Mouse (Mus musculus) c-Kit-negative CD71-positive TER-119-positive erythroid progenitor cells, embryonic 14.5 days (primary cell): Measurements from ENCODE around the gene Dab1.

Experiments
- DNase-seq: peaks from one replicate; pipeline ENCODE4 v3.0.0-alpha.2; 2013; ENCODE audit warnings: low read depth, low spot score

Gene Dab1

DNA sequence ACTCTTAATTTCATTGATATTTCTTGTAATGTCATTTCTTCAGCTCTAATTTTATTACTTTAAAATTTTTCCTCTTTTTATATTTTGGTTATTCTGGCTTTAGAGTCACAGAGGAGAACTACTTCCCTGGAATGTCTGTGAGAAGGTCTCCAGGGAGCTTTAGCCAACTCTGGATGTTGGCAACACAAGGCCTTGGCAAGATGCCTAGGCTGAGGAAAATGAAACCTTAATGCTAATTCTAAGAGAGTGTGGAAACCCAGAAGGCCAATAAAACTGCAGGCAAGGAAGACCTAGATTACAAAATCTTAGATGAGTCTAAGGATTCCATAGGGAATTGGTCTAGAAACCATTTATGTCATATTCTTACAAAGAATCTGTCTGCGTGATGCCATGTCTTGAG, 458.6 kb downstream of the Dab1 start:
- DNase-seq: no peak

DNA sequence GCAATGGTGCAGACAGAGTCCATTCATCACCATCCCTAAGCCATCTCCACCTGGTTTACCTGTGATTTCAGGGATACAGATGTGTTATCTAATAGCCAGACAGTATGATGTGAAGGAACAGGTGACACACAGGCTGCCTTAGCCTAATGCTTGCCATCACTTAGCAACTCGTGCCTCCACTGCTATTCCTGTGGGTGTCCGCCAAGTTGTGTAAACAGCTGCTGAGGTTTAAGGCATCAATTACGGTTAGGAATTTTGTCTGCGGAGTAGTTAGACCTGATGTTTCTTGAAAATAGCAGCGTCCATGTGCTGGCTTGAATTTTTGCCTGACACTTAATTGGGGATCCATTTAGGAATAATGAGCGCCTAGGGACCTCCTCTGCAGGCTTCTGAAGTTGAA, 487.1 kb downstream of the Dab1 start:
- no peak for DNase-seq

GRCm38 (mm10) chr4:104111614-104112013, 492.5 kb downstream of the Dab1 start:
- no peak for DNase-seq

DNA sequence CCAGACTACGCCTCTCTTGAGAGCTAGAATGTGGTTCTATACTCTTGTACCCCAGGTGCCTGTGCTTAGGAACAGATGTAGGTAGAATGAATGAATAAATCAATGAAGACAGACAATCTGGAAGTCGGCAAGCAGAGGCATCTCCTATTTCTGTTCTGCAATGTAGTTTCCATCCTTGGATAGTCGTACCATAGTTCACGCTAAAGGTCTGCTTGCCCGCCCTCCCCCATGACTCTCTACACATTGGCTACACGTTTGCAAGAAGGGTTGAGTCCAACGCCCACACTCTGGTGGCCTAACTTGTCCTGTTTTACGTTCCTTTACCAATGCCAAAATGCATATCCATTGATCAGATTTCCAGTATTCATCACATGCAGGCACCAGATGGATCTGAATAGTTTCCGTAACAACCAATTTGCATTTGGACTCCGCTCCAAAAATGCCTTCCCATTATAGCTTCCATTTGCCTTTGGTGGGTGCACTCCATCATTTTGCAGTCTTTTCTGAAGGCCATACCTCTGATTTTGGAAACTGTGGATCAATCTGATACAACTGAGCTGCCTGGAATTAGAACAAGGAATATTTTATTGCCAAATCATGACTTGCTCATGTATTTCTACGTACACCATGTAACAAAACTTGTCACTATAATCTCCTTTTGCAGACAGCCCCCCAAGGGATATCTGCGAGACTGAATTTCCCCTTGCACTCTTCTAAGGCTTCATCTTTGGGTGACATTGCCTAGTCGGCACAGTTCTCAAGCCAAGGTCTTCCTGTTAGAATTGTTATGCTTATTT, 494.2 kb downstream of the Dab1 start:
- no peak for DNase-seq

DNA sequence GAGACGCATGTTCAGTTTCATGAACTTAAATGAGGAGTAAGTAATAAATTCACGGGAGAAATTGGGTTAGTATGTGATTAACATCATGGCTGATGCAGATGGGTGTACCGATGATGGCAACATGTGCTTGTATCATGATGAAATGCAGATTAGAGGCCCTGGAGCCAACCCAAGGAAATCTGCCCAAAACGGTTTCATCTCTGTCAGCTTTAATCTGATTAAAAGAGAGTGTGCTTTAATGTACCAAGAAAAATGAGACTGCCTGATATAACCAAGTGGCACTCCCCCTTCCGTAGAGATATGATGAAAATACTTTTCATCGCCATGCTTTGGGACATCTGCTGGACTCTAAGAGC, 494.8 kb downstream of the Dab1 start:
- no peak for DNase-seq

DNA sequence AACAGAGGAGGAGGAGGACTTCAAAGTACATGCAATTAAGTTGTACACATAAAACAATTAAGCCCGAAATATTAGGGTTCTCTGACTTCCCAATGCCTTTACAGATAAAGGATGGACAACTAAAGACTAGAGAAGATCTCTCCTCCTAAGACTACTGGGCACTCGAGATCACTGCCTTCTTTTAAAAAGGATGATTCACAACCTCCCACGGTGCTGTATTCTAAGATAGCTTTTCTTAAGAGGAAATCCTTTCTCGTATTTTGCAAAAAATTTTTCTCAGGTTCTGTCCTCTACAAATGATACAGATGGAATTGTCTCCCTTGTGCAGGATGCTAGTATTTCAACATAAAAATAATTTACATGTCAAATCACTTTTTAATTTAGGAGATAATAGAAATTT, 500.9 kb downstream of the Dab1 start:
- no peak for DNase-seq

DNA sequence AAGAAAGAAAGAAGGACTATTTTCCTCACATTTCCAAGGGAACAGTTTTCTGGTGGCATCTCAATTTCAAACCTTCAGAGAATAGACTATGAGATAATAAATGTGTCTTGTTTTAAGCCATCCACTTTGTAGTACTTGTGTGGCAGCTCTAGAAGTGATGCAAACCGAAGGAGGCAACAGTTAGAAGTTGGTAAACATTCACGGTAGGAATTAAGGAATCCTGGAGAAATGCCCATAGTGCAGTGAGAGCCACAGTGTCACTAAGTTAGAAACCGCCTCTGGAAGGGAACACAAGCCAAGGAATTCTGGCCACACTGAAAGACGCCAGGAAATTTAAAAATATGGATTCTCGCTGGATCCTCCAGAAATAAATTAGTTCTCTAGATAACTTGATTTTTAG, 502.8 kb downstream of the Dab1 start:
- DNase-seq: no peak

GRCm38 (mm10) chr4:104122364-104122763, 503.2 kb downstream of the Dab1 start:
- no peak for DNase-seq

GRCm38 (mm10) chr4:104153637-104154036, 534.5 kb downstream of the Dab1 start:
- DNase-seq: no peak

- no peak for DNase-seq
Measured at GRCm38 (mm10) chr4:104178067-104178466, 558.9 kb downstream of the Dab1 start.

GRCm38 (mm10) chr4:104186311-104186710, 567.2 kb downstream of the Dab1 start:
- DNase-seq: no peak

DNA sequence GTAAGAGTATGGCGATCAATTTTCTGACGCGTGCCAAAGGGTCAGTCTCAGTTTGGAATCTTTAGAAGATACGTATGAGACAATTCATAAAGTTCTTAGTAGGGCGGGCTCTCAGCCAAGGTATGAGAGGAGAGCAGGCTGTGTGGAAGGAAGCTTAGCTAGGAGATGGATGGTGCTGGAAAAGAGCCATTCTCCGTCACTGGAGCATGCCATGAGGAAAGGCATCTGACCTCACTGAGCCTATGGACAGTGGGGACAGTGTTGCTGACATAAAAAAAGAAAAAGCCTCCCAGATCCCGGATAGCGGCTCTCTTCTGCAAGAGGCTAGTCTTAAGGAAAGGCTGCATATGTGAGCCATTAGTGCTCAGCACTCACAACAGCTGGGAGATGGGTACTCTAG, 579.5 kb downstream of the Dab1 start:
- DNase-seq: no peak

- no peak for DNase-seq
Measured at GRCm38 (mm10) chr4:104201686-104202085, 582.5 kb downstream of the Dab1 start.

- no peak for DNase-seq
Measured at GRCm38 (mm10) chr4:104204047-104204446, 584.9 kb downstream of the Dab1 start.

DNA sequence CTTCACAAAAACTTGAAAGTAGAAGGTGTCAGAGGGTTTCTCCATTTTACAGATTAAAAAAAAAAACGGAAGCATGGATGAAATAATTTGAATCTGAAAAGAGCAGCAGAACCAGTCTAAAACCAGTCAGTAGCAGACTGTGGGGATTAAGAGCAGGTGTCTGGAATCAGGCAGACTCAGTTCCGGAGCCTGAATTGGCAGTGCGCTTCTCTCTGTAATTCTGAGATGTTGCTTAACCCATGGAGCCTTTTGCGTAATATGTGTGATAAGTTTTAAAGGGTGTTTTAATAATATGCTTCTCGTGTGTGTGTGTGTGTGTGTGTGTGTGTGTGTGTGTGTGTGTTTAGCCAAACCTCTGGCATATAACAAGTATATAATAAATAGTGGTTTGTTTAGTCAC, 587.5 kb downstream of the Dab1 start:
- DNase-seq: no peak

GRCm38 (mm10) chr4:104209081-104209480, 589.9 kb downstream of the Dab1 start:
- DNase-seq: no peak

- no peak for DNase-seq
Measured at GRCm38 (mm10) chr4:104210796-104211195, 591.6 kb downstream of the Dab1 start.

- DNase-seq: no peak
Measured at GRCm38 (mm10) chr4:104211531-104212455, 592.6 kb downstream of the Dab1 start.

DNA sequence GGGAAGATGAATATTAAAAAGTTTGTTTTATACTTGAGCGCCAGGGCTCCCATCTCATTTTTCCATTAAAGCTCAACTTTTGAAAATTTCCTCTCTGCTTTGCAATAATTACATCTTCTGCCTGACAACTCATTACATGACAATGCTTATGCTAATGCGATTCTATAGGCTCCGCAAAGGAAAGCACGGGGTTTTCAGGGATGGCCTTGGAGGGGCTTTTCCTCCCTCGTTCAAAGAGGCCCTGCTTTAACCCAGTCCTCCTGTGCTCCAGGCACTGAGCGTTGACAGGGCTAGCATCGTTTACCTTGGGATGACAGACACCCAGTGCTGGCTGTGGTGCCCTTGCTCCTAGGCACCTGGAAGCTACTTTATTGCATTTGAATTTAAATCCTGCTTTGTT, 595.6 kb downstream of the Dab1 start:
- DNase-seq: no peak

DNA sequence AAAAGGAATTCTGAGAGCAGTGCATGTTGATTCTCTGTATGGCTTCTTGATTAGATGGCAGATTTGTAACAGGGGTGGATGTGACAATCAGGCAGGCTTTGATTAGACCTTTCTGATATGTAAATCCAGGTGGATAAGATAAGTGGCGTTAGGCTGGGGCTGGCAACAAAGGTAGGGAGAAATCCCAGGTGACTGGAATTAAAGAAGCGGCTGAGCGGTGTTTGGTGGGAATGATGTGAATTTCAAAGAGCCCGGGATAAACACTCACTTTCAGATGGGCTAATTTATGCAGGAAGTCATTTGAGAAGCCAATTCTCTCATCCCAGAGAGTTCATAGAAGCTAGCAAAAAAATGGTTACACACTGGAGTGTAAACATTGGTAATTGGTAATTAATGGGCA, 598.2 kb downstream of the Dab1 start:
- DNase-seq: no peak

GRCm38 (mm10) chr4:104218765-104219164, 599.6 kb downstream of the Dab1 start:
- DNase-seq: no peak

DNA sequence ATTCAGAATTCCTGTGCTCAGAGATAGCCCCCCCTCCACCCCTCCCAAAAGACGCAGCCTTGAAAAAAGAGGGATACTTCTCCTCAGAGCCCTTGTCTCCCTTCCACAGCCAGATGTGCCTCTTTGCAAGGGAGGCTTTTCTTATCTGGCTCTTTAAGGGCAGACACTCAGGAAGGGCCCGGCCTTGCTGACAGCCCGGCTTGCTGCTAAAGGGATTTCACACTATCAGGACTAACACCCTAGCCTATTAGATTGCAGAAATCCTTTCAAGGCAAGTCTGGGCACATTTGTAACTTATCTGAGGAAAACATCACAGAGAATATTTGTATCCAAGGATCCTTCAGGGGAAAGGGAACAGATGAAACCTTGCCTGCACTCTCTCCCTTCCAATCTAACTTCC, 600.9 kb downstream of the Dab1 start:
- DNase-seq: no peak

DNA sequence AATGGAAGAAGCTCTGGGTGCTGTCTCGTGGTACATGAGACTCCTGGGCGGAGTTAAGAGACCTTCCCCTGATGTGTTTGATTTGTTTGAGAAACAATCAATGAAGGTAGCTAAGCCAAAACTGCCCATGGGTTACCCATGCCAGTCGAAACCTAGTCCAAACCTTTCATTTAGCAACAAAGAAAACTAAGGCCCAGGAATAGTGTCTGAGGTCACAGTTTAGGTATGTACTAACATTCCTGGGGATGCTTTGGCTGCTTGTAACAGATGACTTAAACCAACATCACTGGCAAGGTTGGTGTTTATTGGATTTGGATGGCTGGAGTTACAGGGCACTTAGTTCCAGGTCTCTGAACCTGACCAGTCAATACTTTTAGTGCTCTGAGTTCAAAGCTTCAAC, 610.1 kb downstream of the Dab1 start:
- DNase-seq: no peak
